Comparison of ENCODE assay signal across 22 mouse cellular contexts in genomic region chr13:53921796-53922195, GRCm38 (mm10).
DNase-seq lines count a peak whose midpoint lies in the region; ATAC-seq and TF ChIP-seq lines count a peak whose summit lies in the region.
"Had no signal": no experiment of that assay in that cellular context is flagged by ENCODE, and none has a peak within 500 bp of the region (broad histone marks: within the 10 kb centered on the region; RNA-seq: fewer than 3 reads in every experiment).

No protein-coding gene starts in this region.

- H3K27ac ChIP-seq in heart, embryonic 12.5 days (ENCODE audit: poor library complexity, severe bottlenecking) = no peak overlapping the region; the same call in 1 of the 2 replicates
- H3K27ac ChIP-seq in lung, embryonic 14.5 days (ENCODE audit: low read depth) = no peak overlapping the region
- H3K27ac ChIP-seq in kidney, embryonic 15.5 days = no peak overlapping the region
- H3K27ac ChIP-seq: embryonic facial prominence, embryonic 10.5 days; forebrain, embryonic 13.5 days; heart, adult 2 months; heart, embryonic 15.5 days had no signal

- no peak overlapping the region for H3K4me3 ChIP-seq in heart, embryonic 12.5 days
- H3K4me3 ChIP-seq in lung, embryonic 14.5 days (ENCODE audit: low read depth, low read length) = no peak overlapping the region
- H3K4me3 ChIP-seq in kidney, embryonic 15.5 days (replicated peaks) = no peak overlapping the region
- H3K4me3 ChIP-seq: embryonic facial prominence, embryonic 10.5 days; forebrain, embryonic 13.5 days; heart, adult 2 months; heart, embryonic 15.5 days had no signal

- H3K9ac ChIP-seq in heart, embryonic 12.5 days = no peak overlapping the region
- H3K9ac ChIP-seq in lung, embryonic 14.5 days = no peak overlapping the region
- H3K9ac ChIP-seq in kidney, embryonic 15.5 days = no peak overlapping the region
- H3K9ac ChIP-seq: forebrain, embryonic 13.5 days; heart, embryonic 15.5 days had no signal

- no peak for DNase-seq in heart, adult 18-20 months
- peak; percentile 59 for DNase-seq in lung, embryonic 14.5 days
- DNase-seq in lung, postnatal 14 days = no peak
- peak; percentile 72 for DNase-seq in retina, postnatal 1 day
- DNase-seq in retina, embryonic 14.5 days (ENCODE audit: low spot score) = no peak
- DNase-seq in yolk sac, embryonic 10.5 days (ENCODE audit: low spot score) = peak; percentile 8
- DNase-seq: B cell, adult 2 months; cerebellum, adult 2 months; gastrocnemius, postnatal 36 days; heart, adult 2 months; heart, postnatal 14 days; kidney, adult 18-20 months had no signal

- H3K4me2 ChIP-seq in heart, embryonic 12.5 days = no peak overlapping the region
- no peak overlapping the region for H3K4me2 ChIP-seq in lung, embryonic 14.5 days
- no peak overlapping the region for H3K4me2 ChIP-seq in kidney, embryonic 15.5 days
- H3K4me2 ChIP-seq: forebrain, embryonic 13.5 days; heart, embryonic 15.5 days had no signal

- H3K36me3 ChIP-seq in heart, embryonic 12.5 days = no peaks in the 10 kb centered on the region
- no peaks in the 10 kb centered on the region for H3K36me3 ChIP-seq in lung, embryonic 14.5 days (ENCODE audit: insufficient read depth)
- H3K36me3 ChIP-seq in kidney, embryonic 15.5 days = no peaks in the 10 kb centered on the region
- H3K36me3 ChIP-seq: embryonic facial prominence, embryonic 10.5 days; G1E; heart, embryonic 15.5 days had no signal

- no peaks in the 10 kb centered on the region for H3K27me3 ChIP-seq in heart, embryonic 12.5 days (replicated peaks)
- H3K27me3 ChIP-seq in lung, embryonic 14.5 days (ENCODE audit: insufficient read depth, low read length) = no peaks in the 10 kb centered on the region
- H3K27me3 ChIP-seq in kidney, embryonic 15.5 days = no peaks in the 10 kb centered on the region
- H3K27me3 ChIP-seq: forebrain, embryonic 13.5 days; heart, embryonic 15.5 days; Patski had no signal

- H3K4me1 ChIP-seq in heart, embryonic 12.5 days (replicated peaks) = peaks cover 36% of the 10 kb centered on the region
- peaks cover 11% of the 10 kb centered on the region; the same call in 1 of the 2 replicates for H3K4me1 ChIP-seq in lung, embryonic 14.5 days (ENCODE audit: insufficient read depth)
- peaks cover 11% of the 10 kb centered on the region for H3K4me1 ChIP-seq in kidney, embryonic 15.5 days
- H3K4me1 ChIP-seq: embryonic facial prominence, embryonic 10.5 days had no signal

- TF ChIP-seq CTCF in lung, embryonic 14.5 days (IDR thresholded peaks at IDR 0.05; ENCODE audit: low read depth) = no peak

- no peaks in the 10 kb centered on the region for H3K9me3 ChIP-seq in heart, embryonic 12.5 days (replicated peaks)
- H3K9me3 ChIP-seq in lung, embryonic 14.5 days (ENCODE audit: low read depth, low read length) = no peaks in the 10 kb centered on the region
- no peaks in the 10 kb centered on the region for H3K9me3 ChIP-seq in kidney, embryonic 15.5 days (replicated peaks)
- H3K9me3 ChIP-seq: embryonic facial prominence, embryonic 10.5 days; forebrain, embryonic 13.5 days; heart, embryonic 15.5 days had no signal

- peak; percentile 39; the same call in 1 of the 2 replicates for ATAC-seq in heart, embryonic 12.5 days (ENCODE audit: insufficient number of reproducible peaks, low FRiP score)
- ATAC-seq in lung, embryonic 14.5 days (ENCODE audit: insufficient read depth) = no peak
- no peak for ATAC-seq in kidney, embryonic 15.5 days (replicated peaks; ENCODE audit: low FRiP score)
- ATAC-seq: activated CD4-positive, CD25-positive, alpha-beta regulatory T cell, adult 4 months; CD4-positive, CD25-positive, alpha-beta regulatory T cell, adult 4 months; forebrain, embryonic 13.5 days; hindbrain, embryonic 16.5 days; Patski had no signal

- WGBS in heart, embryonic 12.5 days = 25% methylated on average over 5 of the region's 5 CpGs
- WGBS in lung, embryonic 14.5 days = 39% methylated on average over 5 of the region's 5 CpGs
- 67% methylated on average over 5 of the region's 5 CpGs for WGBS in kidney, embryonic 15.5 days

Comparison
In these comparisons a context has a peak if more than half of its experiments do, and no peak if none do; other contexts are left out.
1. DNase-seq: peak in lung, embryonic 14.5 days (single experiment), retina, postnatal 1 day (single experiment) and yolk sac, embryonic 10.5 days (single experiment); none in heart, adult 18-20 months (0 of 2), lung, postnatal 14 days (single experiment) and retina, embryonic 14.5 days (single experiment).